Mouse (Mus musculus) lung, postnatal 0 days (tissue): ENCODE measurements around the gene Leng1.
A peak's percentile ranks its signal among the peaks of the same experiment; 100 is the strongest.

Experiments used
- CTCF ChIP-seq: IDR thresholded peaks from 2 replicates; pipeline ENCODE4 v1.5.1; 2016; ENCODE audit warnings: antibody characterized with exemption, mild to moderate bottlenecking
- EP300 ChIP-seq: IDR thresholded peaks from 2 replicates; pipeline ENCODE4 v1.6.1; 2016; ENCODE audit warnings: antibody characterized with exemption, mild to moderate bottlenecking, control low read depth

DNA sequence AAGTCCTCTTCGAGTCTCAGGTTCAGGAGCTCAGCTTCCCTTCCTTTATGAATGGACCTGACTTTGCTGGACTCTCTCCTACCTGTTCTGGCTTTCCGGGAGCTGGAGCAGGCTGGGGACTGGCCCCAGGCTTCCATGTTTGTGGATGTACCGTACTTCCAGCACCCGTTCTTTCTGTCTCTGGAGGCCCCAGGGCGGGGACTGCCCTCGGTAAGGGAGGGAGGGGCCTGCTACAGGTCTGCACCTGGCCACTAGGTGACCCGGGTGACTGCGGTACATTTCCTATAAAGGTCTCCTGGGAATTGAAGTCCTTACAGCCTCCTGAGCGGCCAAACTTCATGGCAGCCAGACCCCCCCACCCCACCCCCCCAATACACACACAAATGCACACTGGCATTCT is 11.7 kb upstream of the Leng1 start, which contains the start of gene Tmc4:
- TF ChIP-seq CTCF, result peak; percentile 48
- TF ChIP-seq EP300, result no peak
